Mouse (Mus musculus): Measurements from ENCODE around the gene Cers6. TPM values are rescaled to one million over a fixed set of nuclear protein-coding genes. Genes with fewer than 3 reads are reported as not detected.
A peak's percentile ranks its signal among the peaks of the same experiment; 100 is the strongest.

The Cers6 gene
- polyA plus RNA-seq, 1 experiment from 2014 or later = 28.8 TPM

GRCm38 (mm10) chr2:69150841-69151240 lies 289.6 kb downstream of the Cers6 start:
- no peak overlapping the region for H3K27ac ChIP-seq (replicated peaks)
- H3K4me1 ChIP-seq = peaks cover 5% of the 10 kb centered on the region; the same call in 1 of the 2 replicates
- H3K4me3 ChIP-seq = no peak overlapping the region
- H3K36me3 ChIP-seq (replicated peaks) = no peaks in the 10 kb centered on the region
- 63% methylated on average over 5 of the region's 5 CpGs for WGBS
- H3K27me3 ChIP-seq (replicated peaks; ENCODE audit: low read depth, poor library complexity, severe bottlenecking) = no peaks in the 10 kb centered on the region
- no peaks in the 10 kb centered on the region for H3K9me3 ChIP-seq
- no peak for DNase-seq (ENCODE audit: low spot score)

DNA sequence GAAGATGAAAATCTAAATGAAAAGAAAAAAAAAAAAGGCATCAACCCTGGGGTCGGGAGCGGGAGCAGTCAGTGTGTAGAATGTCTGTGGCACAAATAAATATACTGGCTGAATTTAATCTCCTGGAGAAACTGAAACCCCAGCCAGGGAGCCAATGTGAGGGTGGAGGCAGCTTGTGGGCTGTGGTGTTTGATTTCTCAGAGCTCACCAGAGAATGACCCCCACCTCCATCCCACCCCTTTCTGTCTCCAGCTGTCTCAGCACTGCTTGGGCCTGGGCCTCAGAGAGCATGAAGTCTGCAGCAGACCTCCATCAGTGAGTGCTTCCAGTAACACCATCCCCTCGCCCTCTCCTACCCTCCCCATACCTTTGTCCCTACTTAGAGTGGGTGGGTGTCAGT lies 294.6 kb downstream of the Cers6 start:
- Histone ChIP-seq H3K27ac (replicated peaks) (0 out of 2 replicates have a peak overlapping the region, but pooled peaks have one; percentile 32), H3K36me3 (replicated peaks) (no peaks in the 10 kb centered on the region), H3K4me3 (no peak overlapping the region), H3K4me1 (peaks cover 7% of the 10 kb centered on the region; the same call in 1 of the 2 replicates), H3K27me3 (replicated peaks; ENCODE audit: low read depth, poor library complexity, severe bottlenecking) (no peaks in the 10 kb centered on the region), H3K9me3 (no peaks in the 10 kb centered on the region)
- 56% methylated on average over 3 of the region's 3 CpGs for WGBS
- DNase-seq (ENCODE audit: low spot score) = peak; percentile 33

GRCm38 (mm10) chr2:69156283-69156682 lies 295.0 kb downstream of the Cers6 start:
- Histone ChIP-seq H3K4me3 (no peak overlapping the region), H3K27ac (replicated peaks) (0 out of 2 replicates have a peak overlapping the region, but pooled peaks have one; percentile 32), H3K9me3 (no peaks in the 10 kb centered on the region), H3K36me3 (replicated peaks) (no peaks in the 10 kb centered on the region), H3K4me1 (peaks cover 7% of the 10 kb centered on the region; the same call in 1 of the 2 replicates), H3K27me3 (replicated peaks; ENCODE audit: low read depth, poor library complexity, severe bottlenecking) (no peaks in the 10 kb centered on the region)
- DNase-seq (ENCODE audit: low spot score) = no peak
- WGBS = 79% methylated on average over 7 of the region's 7 CpGs

GRCm38 (mm10) chr2:69158907-69159306 lies 297.7 kb downstream of the Cers6 start:
- Histone ChIP-seq H3K36me3 (replicated peaks) (no peaks in the 10 kb centered on the region), H3K27me3 (replicated peaks; ENCODE audit: low read depth, poor library complexity, severe bottlenecking) (no peaks in the 10 kb centered on the region), H3K9me3 (no peaks in the 10 kb centered on the region), H3K4me3 (no peak overlapping the region), H3K27ac (replicated peaks) (no peak overlapping the region), H3K4me1 (peaks cover 12% of the 10 kb centered on the region)
- no peak for DNase-seq (ENCODE audit: low spot score)

Other genes with a start within 250 kb of the Cers6 start
- not detected in 2 replicates for gene 4932414N04Rik, start 205.0 kb upstream of the Cers6 start, polyA plus RNA-seq (2016; fragmentation: Nextera tagmentation; extraction: Ambion mirVana)

Data from embryonic facial prominence, embryonic 10.5 days (tissue).